Mouse (Mus musculus) gastrocnemius, adult 18-20 months (tissue): ENCODE data around the gene Ndufaf1. TPM values are rescaled to one million over a fixed set of nuclear protein-coding genes. Genes with fewer than 3 reads are reported as not detected.

Experiments
- DNase-seq: peaks from one replicate; pipeline ENCODE4 v3.0.0; 2021; ENCODE audit warnings: low spot score
- total RNA-seq, 2 experiments: library from RNA; stranded (reverse); gene quantifications; 2 replicates each; pipeline ENCODE4 v1.2.3; 2021

The Ndufaf1 gene
- total RNA-seq, 2 experiments from 2014 or later, result 44.9 to 46.8 TPM

DNA sequence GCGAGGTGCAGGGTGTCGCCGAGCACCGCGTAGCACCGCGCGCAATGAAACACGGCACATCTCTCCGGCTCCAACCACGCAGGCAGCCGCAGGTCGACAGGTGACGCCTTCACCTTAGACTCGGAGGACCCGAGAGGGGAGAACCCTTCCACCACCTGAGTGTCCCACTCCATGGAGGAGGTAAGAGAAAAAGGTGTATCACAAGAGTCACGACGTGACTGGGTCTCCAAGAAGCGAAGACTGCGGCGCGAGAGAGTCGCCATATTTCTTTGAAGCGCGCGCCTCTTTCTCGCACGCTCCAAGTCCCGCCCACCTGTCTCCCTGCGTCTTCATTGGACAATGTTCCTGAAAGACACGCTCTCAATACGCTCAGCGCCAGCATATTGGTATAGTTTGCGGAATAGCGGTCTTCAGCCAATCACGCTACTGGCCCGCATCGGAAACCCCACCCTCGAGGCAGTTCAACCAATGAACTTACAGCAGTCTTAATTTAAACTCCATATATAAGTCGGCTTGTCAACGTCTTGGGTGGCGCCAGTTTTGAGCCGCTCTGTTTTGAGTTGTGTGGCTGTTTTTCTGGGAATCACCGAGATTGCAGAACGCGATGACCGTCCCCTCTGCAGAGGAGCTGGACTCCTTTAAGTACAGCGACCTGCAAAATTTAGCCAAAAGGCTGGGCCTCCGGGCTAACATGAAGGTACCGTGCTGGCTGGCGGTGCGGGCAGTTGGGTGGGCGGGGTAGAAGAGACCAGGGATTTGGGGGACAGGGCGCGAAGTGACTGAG, 44.2 kb downstream of the Ndufaf1 start, which contains the start of the genes Nusap1 and Oip5:
Gene Nusap1, plus strand, starts transcription at position 100 of the 784 bp plus-strand sequence.
Gene Oip5, minus strand, starts transcription at position 271 of the 784 bp plus-strand sequence.
- peak; percentile 92 for DNase-seq

DNA sequence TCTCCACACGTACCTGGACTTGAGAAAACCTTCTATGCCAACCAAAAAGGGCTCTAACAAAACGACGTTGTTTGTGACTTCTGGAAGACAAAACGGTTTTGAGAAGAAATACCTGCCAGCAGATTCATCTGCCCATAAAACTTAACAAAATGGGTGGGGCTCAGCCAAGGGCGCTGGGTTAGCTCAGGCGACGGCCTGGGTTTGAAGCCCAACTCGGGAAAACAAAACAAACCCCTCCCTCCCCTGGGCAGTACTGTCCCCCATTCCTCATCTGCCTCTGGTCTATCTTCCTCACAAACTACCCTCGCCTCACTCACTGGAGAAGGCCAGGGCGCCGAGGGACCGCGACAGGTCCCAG, 44.8 kb downstream of the Ndufaf1 start:
- no peak for DNase-seq

DNA sequence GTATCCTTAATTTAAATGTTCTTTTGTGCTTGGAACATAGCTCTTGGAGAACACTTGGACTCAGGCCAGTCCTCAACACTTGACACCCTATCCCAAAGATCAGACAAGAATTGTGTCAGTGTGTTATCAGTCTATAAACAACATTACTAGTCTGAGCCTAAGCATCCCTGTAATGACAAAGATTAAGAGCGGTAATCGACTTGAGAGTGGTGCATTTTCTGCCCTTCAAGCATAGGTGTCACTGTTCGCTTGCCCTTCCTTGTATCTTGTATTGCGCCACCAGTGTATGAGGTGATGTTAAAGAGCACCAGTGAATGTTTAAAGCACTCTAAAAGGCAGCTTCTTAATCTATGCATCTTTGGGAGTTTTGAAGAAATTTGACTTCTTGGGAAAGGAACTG, 55.6 kb downstream of the Ndufaf1 start:
- DNase-seq, result no peak

Other genes with a start within 250 kb of the Ndufaf1 start
- 10 to 100 TPM; 11.2 to 12.1 TPM for gene Ino80, start 185.1 kb downstream of the Ndufaf1 start, total RNA-seq
- gene Exd1, start 115.2 kb downstream of the Ndufaf1 start, total RNA-seq, result 1 to 10 TPM; 1.2 to 1.9 TPM
- gene Chp1, start 115.1 kb downstream of the Ndufaf1 start, total RNA-seq, result 10 to 100 TPM; 75.7 to 78.6 TPM
- under 1 TPM; 0.07 to 0.21 TPM for gene Nusap1, start 44.5 kb downstream of the Ndufaf1 start, total RNA-seq
- gene Oip5, start 44.4 kb downstream of the Ndufaf1 start, total RNA-seq, result not detected
- 10 to 100 TPM; 28.0 to 28.8 TPM for gene Rtf1, start 12.2 kb upstream of the Ndufaf1 start, total RNA-seq
- not detected for gene Itpka, start 79.5 kb upstream of the Ndufaf1 start, total RNA-seq
- not detected for gene Ltk, start 97.6 kb upstream of the Ndufaf1 start, total RNA-seq
- 10 to 100 TPM; 14.6 to 16.6 TPM for gene Rpap1, start 124.7 kb upstream of the Ndufaf1 start, total RNA-seq
- under 1 TPM; 0.27 to 0.95 TPM for gene Tyro3, start 134.9 kb upstream of the Ndufaf1 start, total RNA-seq
- 10 to 100 TPM; 25.6 to 34.9 TPM for gene Mga, start 234.4 kb upstream of the Ndufaf1 start, total RNA-seq